10 mouse cellular contexts compared by ENCODE assay signal in the genomic region with DNA sequence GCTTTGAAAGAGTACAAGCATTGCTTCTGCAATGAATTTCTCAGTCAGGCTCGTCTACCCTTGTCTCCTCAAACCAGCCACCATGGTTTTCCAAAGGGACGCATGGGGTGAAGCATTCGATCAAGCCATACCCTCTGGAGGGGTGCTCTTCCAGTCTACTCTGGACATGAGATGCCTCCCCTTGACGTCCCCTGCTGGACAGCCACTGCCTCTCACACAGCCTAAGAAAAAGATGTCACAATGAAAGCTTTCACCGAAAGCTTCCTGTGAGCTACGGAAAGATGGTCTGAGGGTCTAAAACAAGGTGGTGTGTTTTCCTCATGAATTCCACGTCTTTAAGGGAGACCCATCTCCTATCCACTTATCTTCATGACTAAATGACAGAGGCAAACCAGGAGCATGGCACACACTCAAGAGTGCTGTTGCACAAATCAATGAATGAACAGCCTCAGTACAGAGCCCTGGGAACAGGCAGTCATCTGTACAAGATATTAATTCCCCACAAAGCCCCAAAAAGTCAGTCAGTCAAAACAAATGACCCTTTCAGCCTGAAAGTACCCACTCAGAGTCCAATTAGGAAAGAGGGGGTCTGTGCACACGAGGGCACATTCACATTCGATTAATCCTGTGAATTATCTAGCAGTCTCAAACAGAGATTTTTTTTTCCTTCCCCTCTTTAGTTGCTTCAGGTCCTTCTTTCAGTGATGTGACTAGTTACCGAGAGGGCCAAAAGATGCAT. TPM values are rescaled to one million over a fixed set of nuclear protein-coding genes. Genes with fewer than 3 reads are reported as not detected.
DNase-seq lines count a peak whose midpoint lies in the region; ATAC-seq and TF ChIP-seq lines count a peak whose summit lies in the region.
"Had no signal": no experiment of that assay in that cellular context is flagged by ENCODE, and none has a peak within 500 bp of the region (broad histone marks: within the 10 kb centered on the region; RNA-seq: fewer than 3 reads in every experiment).

No protein-coding gene starts in this region.

- H3K36me3 ChIP-seq in heart, embryonic 12.5 days: peaks cover 10% of the 10 kb centered on the region; the same call in 1 of the 2 replicates
- H3K36me3 ChIP-seq in forebrain, postnatal 0 days (ENCODE audit: insufficient read depth): no peaks in the 10 kb centered on the region
- H3K36me3 ChIP-seq in limb, embryonic 15.5 days: peaks cover 6% of the 10 kb centered on the region; the same call in 1 of the 2 replicates
- H3K36me3 ChIP-seq in stomach, embryonic 14.5 days (ENCODE audit: control insufficient read depth, insufficient read depth, low read length): peaks cover 27% of the 10 kb centered on the region
- H3K36me3 ChIP-seq in heart, embryonic 11.5 days (ENCODE audit: control insufficient read depth, insufficient read depth, low read length): peaks cover 2% of the 10 kb centered on the region

- 76% methylated on average over 10 of the region's 10 CpGs for WGBS in heart, embryonic 12.5 days
- 40% methylated on average over 10 of the region's 10 CpGs for WGBS in forebrain, postnatal 0 days
- 64% methylated on average over 10 of the region's 10 CpGs for WGBS in limb, embryonic 15.5 days
- 46% methylated on average over 10 of the region's 10 CpGs for WGBS in stomach, embryonic 14.5 days
- WGBS in heart, embryonic 11.5 days (ENCODE audit: insufficient replicate concordance): 75% methylated on average over 10 of the region's 10 CpGs

- TF ChIP-seq CTCF in forebrain, postnatal 0 days (IDR thresholded peaks at IDR 0.05; ENCODE audit: low read depth): 0 out of 2 replicates have a peak, but pooled peaks have one; percentile 17

- DNase-seq in heart, postnatal 4 days: no peak
- no peak for DNase-seq in forebrain, postnatal 0 days
- no peak for DNase-seq in natural killer cell, adult 2 months (ENCODE audit: low spot score in 2 of 2)
- DNase-seq: gastrocnemius, postnatal 36 days had no signal

- no peak overlapping the region for H3K4me2 ChIP-seq in heart, embryonic 12.5 days
- H3K4me2 ChIP-seq in forebrain, postnatal 0 days (ENCODE audit: low read depth): no peak overlapping the region
- no peak overlapping the region for H3K4me2 ChIP-seq in limb, embryonic 15.5 days
- peak overlapping the region; percentile 28; the same call in 1 of the 2 replicates for H3K4me2 ChIP-seq in stomach, embryonic 14.5 days (replicated peaks; ENCODE audit: low read depth, low read length)
- H3K4me2 ChIP-seq in heart, embryonic 11.5 days: no peak overlapping the region

- H3K27ac ChIP-seq in heart, embryonic 12.5 days (ENCODE audit: poor library complexity, severe bottlenecking): 0 out of 2 replicates have a peak overlapping the region, but pooled peaks have one; percentile 24
- H3K27ac ChIP-seq in forebrain, postnatal 0 days (ENCODE audit: low read depth, low read length): 0 out of 2 replicates have a peak overlapping the region, but pooled peaks have one; percentile 9
- H3K27ac ChIP-seq in limb, embryonic 15.5 days: peak overlapping the region; percentile 38; the same call in 1 of the 2 replicates
- H3K27ac ChIP-seq in stomach, embryonic 14.5 days (ENCODE audit: low read length): peak overlapping the region; percentile 68
- H3K27ac ChIP-seq in heart, embryonic 11.5 days (ENCODE audit: low read depth, low read length): no peak overlapping the region

- no peak for ATAC-seq in heart, embryonic 12.5 days (ENCODE audit: insufficient number of reproducible peaks, low FRiP score)
- ATAC-seq in forebrain, postnatal 0 days: no peak
- no peak for ATAC-seq in limb, embryonic 15.5 days (ENCODE audit: insufficient number of reproducible peaks, low FRiP score, low TSS enrichment, low read depth)
- ATAC-seq in stomach, embryonic 14.5 days (ENCODE audit: insufficient number of reproducible peaks, insufficient read depth, low FRiP score, low read depth): no peak
- no peak for ATAC-seq in inflammation-experienced regulatory T-cells, adult 6 months
- ATAC-seq in heart, embryonic 11.5 days (replicated peaks; ENCODE audit: insufficient number of reproducible peaks, low FRiP score, low TSS enrichment): no peak

- H3K9ac ChIP-seq in heart, embryonic 12.5 days: no peak overlapping the region
- no peak overlapping the region for H3K9ac ChIP-seq in forebrain, postnatal 0 days
- H3K9ac ChIP-seq in limb, embryonic 15.5 days: no peak overlapping the region
- H3K9ac ChIP-seq in stomach, embryonic 14.5 days (replicated peaks; ENCODE audit: low read depth, low read length): no peak overlapping the region
- no peak overlapping the region for H3K9ac ChIP-seq in heart, embryonic 11.5 days (ENCODE audit: low read depth, low read length)
- H3K9ac ChIP-seq: embryonic facial prominence, embryonic 13.5 days had no signal

- H3K9me3 ChIP-seq in heart, embryonic 12.5 days (replicated peaks): no peaks in the 10 kb centered on the region
- no peaks in the 10 kb centered on the region for H3K9me3 ChIP-seq in forebrain, postnatal 0 days (ENCODE audit: low read length)
- H3K9me3 ChIP-seq in limb, embryonic 15.5 days: no peaks in the 10 kb centered on the region
- H3K9me3 ChIP-seq in stomach, embryonic 14.5 days (ENCODE audit: control insufficient read depth, low read depth, low read length): no peaks in the 10 kb centered on the region
- H3K9me3 ChIP-seq in heart, embryonic 11.5 days (replicated peaks; ENCODE audit: control insufficient read depth, low read length): no peaks in the 10 kb centered on the region
- H3K9me3 ChIP-seq: embryonic facial prominence, embryonic 13.5 days had no signal

- H3K4me1 ChIP-seq in heart, embryonic 12.5 days (replicated peaks): peaks cover 71% of the 10 kb centered on the region
- H3K4me1 ChIP-seq in forebrain, postnatal 0 days (ENCODE audit: insufficient read depth): peaks cover 13% of the 10 kb centered on the region
- H3K4me1 ChIP-seq in limb, embryonic 15.5 days: peaks cover 69% of the 10 kb centered on the region
- H3K4me1 ChIP-seq in stomach, embryonic 14.5 days (ENCODE audit: control insufficient read depth, insufficient read depth, low read length): peaks cover 77% of the 10 kb centered on the region
- peaks cover 50% of the 10 kb centered on the region for H3K4me1 ChIP-seq in heart, embryonic 11.5 days (ENCODE audit: control insufficient read depth, insufficient read depth, low read length)

- H3K27me3 ChIP-seq in heart, embryonic 12.5 days (replicated peaks): no peaks in the 10 kb centered on the region
- no peaks in the 10 kb centered on the region for H3K27me3 ChIP-seq in forebrain, postnatal 0 days (ENCODE audit: insufficient read depth, low read length)
- H3K27me3 ChIP-seq in limb, embryonic 15.5 days: no peaks in the 10 kb centered on the region
- no peaks in the 10 kb centered on the region for H3K27me3 ChIP-seq in stomach, embryonic 14.5 days (ENCODE audit: control insufficient read depth, insufficient read depth, low read length)
- H3K27me3 ChIP-seq in heart, embryonic 11.5 days (ENCODE audit: control insufficient read depth, insufficient read depth, low read length): no peaks in the 10 kb centered on the region
- H3K27me3 ChIP-seq: embryonic facial prominence, embryonic 13.5 days had no signal

- H3K4me3 ChIP-seq in heart, embryonic 12.5 days: no peak overlapping the region
- no peak overlapping the region for H3K4me3 ChIP-seq in forebrain, postnatal 0 days (ENCODE audit: low read depth, low read length)
- no peak overlapping the region for H3K4me3 ChIP-seq in limb, embryonic 15.5 days
- no peak overlapping the region for H3K4me3 ChIP-seq in stomach, embryonic 14.5 days (ENCODE audit: low read depth, low read length)
- H3K4me3 ChIP-seq in heart, embryonic 11.5 days (ENCODE audit: low read depth, low read length): no peak overlapping the region
- H3K4me3 ChIP-seq: embryonic facial prominence, embryonic 13.5 days had no signal

RNA-seq across cellular contexts. Expression of gene Ptch1, which starts 21.7 kb away (rescaled TPM):
- 6.4 and 7.5 TPM in 2 replicates for polyA plus RNA-seq in heart, embryonic 12.5 days (2016; fragmentation: Nextera tagmentation; extraction: Ambion mirVana)
- total RNA-seq in heart, postnatal 4 days (2021): 10 to 100 TPM; 23.7 to 25.5 TPM
- total RNA-seq in forebrain, postnatal 0 days (2014; rRNA removed): 11.7 and 26.5 TPM in 2 replicates
- 2.7 and 4.8 TPM in 2 replicates for polyA plus RNA-seq in forebrain, postnatal 0 days (2015; fragmentation: Nextera tagmentation; extraction: Ambion mirVana)
- polyA plus RNA-seq in limb, embryonic 15.5 days (2015; fragmentation: Nextera tagmentation; extraction: Ambion mirVana): 17.4 and 19.5 TPM in 2 replicates
- 71.5 and 79.8 TPM in 2 replicates for polyA plus RNA-seq in stomach, embryonic 14.5 days (2014; fragmentation: Nextera tagmentation; extraction: Ambion mirVana)
- polyA plus RNA-seq in inflammation-experienced regulatory T-cells, adult 6 months (2017; shearing (Covaris generic)): 10 to 100 TPM in 2 of 3 experiments, 1 to 10 TPM in 1; 9.5 to 13.2 (median 12.1) TPM
- polyA plus RNA-seq in heart, embryonic 11.5 days (2014; fragmentation: Nextera tagmentation; extraction: Ambion mirVana): 7.4 and 11.8 TPM in 2 replicates

RNA-seq across cellular contexts. Expression of gene Fancc, which starts 54.6 kb away (rescaled TPM):
- 15.3 and 18.1 TPM in 2 replicates for polyA plus RNA-seq in heart, embryonic 12.5 days (2016; fragmentation: Nextera tagmentation; extraction: Ambion mirVana)
- total RNA-seq in heart, postnatal 4 days (2021): 10 to 100 TPM in 1 of 2 experiments, 1 to 10 TPM in 1; 9.7 to 11.1 TPM
- total RNA-seq in forebrain, postnatal 0 days (2014; rRNA removed): 9.3 and 12.2 TPM in 2 replicates
- polyA plus RNA-seq in forebrain, postnatal 0 days (2015; fragmentation: Nextera tagmentation; extraction: Ambion mirVana): 7.4 and 8.0 TPM in 2 replicates
- polyA plus RNA-seq in limb, embryonic 15.5 days (2015; fragmentation: Nextera tagmentation; extraction: Ambion mirVana): 21.8 and 24.9 TPM in 2 replicates
- polyA plus RNA-seq in stomach, embryonic 14.5 days (2014; fragmentation: Nextera tagmentation; extraction: Ambion mirVana): 21.9 and 24.3 TPM in 2 replicates
- polyA plus RNA-seq in inflammation-experienced regulatory T-cells, adult 6 months (2017; shearing (Covaris generic)): 10 to 100 TPM in 2 of 3 experiments, 1 to 10 TPM in 1; 8.5 to 18.0 (median 14.4) TPM
- 12.3 and 15.6 TPM in 2 replicates for polyA plus RNA-seq in heart, embryonic 11.5 days (2014; fragmentation: Nextera tagmentation; extraction: Ambion mirVana)
